Mouse (Mus musculus): ENCODE results near the gene Wnk4.

The Wnk4 gene

DNA sequence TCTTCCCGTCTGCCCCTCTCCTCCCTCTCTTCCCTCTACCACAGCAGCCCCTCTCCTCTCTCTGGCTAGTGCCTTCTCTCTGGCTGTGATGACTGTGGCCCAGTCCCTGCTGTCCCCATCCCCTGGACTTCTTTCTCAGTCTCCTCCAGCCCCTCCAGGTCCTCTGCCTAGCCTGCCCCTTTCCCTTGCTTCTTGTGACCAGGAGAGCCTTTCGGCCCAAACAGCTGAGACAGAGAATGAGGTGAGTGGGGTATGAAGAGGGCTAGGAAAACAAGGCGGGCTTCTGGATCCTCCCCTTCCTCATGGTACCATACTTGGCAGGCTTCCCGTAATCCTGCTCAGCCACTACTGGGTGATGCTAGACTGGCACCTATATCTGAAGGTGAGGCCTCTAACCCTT, 14.9 kb downstream of the Wnk4 start:
- in situ Hi-C loops (cut with MboI, MseI) = no loop called here

DNA sequence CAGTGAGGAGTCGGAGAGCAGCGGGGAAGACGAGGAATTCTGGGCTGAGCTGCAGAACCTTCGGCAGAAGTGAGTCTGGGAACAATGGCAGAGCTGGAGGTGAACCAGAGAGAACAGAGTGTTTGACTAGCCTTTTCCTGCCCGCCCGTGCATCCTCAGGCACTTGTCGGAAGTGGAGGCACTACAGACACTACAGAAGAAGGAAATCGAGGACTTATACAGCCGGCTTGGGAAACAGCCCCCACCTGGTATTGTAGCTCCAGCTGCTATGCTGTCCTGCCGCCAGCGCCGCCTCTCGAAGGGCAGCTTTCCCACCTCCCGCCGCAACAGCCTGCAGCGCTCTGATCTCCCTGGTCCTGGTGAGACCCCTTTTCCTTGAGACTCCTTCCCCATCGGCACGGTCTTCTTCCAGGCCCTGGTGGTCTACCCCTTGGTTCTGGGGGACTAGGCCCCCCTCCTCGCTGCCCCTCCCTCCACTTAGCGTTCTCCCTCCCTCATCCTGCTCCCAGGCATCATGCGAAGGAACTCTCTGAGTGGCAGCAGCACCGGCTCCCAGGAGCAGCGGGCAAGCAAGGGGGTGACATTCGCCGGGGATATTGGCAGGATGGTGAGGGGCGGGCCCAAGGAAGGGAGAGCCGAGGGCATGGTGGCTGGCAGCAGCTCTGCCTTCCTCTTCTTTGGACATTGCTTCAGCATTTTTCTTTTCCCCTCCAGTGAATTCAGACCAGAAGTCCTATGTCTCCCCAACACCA, 16.1 kb downstream of the Wnk4 start:
- in situ Hi-C loops (cut with MboI, MseI) = no loop called here

DNA sequence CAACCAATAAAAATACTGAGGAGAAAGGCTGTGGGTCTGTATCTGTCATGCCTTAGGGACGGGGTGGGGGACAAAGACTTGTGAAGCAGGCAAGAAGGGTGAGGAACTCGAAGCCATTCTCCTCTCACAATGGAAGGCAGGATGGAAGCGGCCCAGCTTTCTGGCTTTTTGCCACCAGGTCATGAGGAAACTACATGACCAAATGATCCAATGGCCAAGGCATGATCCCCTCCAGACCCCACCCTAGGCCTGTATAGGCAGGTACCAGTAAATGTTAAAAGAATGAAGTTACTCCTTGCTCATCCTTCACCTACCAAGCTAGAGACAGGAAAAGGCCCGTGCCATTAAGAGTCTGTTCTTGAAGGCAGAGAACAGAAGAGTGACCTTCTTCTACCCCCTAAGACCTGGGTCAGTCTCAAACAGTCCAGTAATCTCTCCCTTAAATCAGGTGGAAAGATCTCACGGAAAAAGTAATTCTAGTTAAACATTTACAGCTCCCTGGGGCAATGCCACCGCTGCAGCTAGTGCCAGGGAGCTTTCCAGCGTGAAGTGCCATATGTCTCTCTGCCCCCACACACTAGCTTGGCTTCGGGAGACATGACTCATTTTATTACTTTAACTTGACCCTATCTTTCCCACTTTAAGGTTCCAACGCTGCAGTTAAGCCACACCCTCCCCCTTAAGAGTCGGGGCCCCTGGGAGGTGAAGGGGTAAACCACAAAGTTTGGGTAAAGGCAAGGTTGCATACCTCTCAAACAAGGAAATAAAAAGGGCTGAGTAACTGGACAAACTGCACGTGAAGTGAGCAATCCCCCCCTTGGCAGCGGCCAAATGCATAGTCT, 17.2 kb downstream of the Wnk4 start:
- in situ Hi-C loops (cut with MboI, MseI) = no loop called here

DNA sequence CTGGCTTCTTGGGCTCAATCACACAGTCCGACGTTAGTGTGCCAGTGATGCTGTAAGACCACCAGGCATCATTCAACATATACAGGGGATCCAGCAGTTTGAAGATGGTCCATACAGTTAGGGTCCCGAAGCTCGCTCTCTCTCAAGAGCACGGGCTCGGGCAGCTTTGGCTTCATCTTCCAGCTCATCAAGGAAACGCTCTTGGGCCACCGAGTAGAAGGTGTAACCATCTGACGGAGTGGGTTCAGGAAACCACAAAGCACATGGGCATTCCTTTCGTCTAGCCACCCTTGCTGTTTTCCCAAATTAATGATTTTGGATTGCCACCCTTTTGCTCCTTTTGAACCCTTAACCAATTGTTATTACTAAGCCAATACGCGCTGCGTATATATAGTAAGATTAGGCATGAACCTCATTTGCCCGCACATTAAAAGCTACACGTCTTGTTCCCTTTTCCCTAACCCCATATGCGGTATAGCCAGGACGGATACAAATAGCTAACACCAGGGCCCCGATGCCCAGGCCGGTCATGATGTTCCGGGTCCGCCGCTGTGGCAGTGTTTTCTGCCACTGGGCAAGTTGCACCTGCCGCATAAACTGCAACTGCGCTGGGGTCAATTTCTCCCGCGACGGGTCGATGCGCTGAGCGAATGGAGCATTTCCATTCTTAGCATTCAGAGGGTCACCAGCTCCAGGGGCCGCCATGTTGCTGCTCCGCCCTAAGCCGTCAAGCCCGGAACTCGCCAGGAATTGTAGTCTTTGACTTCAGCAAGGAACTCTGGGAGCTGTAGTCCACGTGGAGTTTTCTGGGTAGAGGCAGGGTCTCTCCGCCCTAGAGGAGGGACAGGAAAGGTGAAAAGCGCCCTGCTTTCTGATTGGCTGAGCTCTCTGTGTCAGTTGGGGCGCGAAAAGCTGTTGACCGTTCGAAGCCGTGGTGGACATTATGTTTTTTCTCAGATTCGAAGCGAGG, 18.1 kb downstream of the Wnk4 start, which contains the start of the genes Cntd1 and Coa3:
TSS of gene Cntd1 (plus strand) at position 790 of the 970 bp plus-strand sequence.
TSS of gene Coa3 (minus strand) at position 892 of the 970 bp plus-strand sequence.
- in situ Hi-C loops (cut with MboI, MseI) = no loop called here

DNA sequence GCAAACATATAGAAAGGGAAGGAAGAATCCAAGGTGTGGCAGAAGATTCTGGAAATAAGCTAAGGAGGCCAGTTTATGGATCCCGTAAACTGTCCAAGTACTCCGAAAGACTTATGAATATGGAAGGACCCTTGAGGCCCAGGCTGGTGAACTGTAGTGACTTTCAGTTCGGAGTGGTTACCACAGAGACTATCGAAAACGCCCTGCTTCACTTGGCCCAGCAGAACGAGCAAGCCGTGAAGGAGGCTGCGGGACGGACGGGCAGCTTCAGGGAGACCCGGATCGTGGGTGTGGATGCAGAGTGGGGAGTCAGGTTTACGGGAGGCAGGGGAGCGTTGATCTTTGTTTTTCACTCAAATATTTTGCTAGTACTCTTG, 18.8 kb downstream of the Wnk4 start:
- in situ Hi-C loops (cut with MboI, MseI) = no loop called here

DNA sequence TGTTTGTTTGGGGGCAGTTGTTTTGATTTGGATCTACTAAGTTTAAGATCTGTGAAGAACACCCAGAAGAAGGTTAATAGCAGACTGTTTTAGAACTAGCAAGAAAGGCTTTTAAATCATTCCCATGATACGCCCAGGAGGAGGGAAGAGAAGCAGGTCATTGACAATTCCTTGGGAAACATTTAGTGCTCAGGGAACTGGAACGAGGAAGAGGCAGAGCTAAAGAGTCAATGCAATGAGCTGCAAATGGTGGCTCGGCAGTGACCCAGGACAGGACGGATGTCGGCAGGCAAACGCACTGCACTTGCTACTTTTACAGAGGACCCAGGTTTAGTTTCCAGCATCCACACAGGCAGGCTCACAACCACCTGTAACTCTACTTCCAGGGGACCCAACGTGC, 20.5 kb downstream of the Wnk4 start:
- in situ Hi-C loops (cut with MboI, MseI) = no loop called here

DNA sequence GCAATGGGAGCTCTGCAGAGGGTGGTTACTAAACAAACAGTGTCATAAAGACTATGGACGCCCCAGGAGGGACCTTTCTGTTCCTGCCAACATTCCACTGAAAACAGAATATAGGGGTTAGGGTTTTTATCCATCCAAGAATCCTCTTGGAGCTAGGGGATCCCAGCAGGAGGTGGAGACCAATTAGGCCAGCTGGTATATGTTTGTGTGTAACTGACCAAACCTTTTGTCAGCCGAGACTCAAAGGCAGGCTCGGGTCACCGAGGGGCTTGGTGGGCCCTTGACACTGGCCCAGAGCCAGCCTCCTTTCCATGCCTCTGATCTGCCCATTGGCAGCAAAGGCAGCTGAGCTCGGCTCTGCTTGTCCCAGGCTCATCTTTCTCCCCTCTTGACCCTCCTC, 22.5 kb downstream of the Wnk4 start:
- in situ Hi-C loops (cut with MboI, MseI) = no loop called here

DNA sequence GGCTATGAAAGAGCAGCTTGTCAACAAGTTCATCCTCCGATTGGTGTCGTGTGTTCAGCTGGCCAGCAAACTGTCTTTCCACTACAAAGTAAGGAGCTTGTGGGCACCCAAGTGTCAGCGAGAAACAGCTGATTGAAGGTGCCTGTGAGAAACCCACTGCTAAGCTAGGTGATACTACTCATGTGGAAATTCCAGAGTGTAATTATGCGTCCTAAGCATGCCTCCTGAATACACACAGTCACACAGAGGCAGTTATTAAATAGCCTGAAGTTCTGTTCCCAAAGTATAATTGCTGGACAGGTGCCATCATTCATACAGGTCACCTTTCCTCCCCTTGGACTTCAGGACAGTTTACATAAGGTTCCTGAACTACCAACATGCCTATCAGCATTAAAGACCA, 23.4 kb downstream of the Wnk4 start:
- in situ Hi-C loops (cut with MboI, MseI) = no loop called here

DNA sequence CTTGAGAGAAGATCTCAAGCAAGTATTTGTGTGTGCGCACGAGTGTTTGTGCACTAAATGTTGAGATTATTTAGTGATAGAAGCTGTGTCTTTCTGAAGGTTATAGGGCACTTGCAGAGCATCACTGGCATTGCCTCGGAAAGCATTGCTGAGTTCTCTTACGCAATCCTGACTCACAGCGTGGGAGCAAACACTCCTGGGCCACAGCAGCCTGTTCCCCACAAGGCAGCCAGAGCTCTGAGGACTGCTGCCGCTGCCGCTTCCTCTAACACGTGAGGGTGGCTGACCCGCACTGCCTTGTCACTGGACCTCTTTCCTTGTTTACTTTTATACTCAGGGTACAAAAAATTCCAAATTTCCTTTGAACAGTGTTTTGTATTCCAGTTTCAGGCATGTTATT, 26.9 kb downstream of the Wnk4 start:
- in situ Hi-C loops (cut with MboI, MseI) = no loop called here

DNA sequence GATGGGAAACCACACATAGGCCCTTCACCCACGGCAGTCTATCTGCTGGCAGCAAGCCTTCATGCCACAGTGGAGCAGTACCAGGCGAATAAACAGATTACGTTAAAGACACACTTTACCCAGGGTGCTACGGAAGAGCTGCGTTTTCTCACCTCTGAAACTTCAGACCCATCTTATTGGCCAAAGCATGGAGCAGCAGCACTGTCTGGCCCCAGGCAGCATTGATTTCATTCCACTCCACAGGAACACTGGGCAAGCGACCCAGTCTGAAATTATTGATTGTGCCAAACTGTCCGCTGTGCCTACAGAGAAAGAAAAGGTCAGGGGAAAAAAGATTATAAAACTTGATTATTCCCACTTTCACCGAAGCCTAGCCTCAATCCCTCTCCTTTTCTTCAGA, 30.9 kb downstream of the Wnk4 start:
- in situ Hi-C loops (cut with MboI, MseI) = loop anchor here (5.0 kb wide), 1 partner anchor 79 kb away; no protein-coding TSS in a partner anchor

DNA sequence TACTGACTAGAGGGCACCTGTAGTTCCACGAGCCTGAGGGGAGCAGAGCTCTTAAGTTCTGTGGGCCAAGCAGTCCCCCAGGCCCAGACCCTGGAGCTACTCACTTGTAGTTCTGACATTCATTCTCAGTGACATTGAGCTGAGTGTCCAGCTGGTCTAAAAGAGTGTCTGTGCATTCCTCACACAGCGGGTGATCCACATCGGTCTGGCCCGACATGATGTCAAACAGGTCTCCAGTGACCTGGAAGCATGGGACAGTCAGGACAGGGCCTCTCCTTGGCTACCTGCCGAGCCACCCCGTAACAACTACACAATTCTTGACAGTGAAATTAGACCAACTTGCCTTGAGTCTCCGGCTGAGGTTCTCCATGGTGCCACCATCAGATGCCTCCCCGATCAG, 34.8 kb downstream of the Wnk4 start:
- in situ Hi-C loops (cut with MboI, MseI) = no loop called here

DNA sequence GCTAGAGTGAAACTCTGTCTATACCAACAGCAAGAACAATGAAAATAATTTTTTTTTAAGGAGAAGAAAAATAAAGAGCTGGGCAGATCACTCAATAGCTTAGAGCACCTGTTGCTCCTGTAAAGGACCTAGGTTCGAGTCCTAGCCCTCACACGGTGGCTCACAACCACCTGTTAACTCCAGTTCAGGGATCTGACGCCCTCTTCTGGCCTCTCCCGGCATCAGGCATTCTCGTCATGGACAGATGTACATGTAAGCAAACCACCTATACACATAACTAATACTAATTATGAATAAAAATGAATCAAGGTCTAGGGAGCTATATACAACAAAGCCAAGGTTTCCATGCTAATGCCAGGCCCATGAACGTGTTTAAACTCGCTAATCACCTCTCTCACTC, 40.5 kb downstream of the Wnk4 start:
- in situ Hi-C loops (cut with MboI, MseI) = no loop called here

DNA sequence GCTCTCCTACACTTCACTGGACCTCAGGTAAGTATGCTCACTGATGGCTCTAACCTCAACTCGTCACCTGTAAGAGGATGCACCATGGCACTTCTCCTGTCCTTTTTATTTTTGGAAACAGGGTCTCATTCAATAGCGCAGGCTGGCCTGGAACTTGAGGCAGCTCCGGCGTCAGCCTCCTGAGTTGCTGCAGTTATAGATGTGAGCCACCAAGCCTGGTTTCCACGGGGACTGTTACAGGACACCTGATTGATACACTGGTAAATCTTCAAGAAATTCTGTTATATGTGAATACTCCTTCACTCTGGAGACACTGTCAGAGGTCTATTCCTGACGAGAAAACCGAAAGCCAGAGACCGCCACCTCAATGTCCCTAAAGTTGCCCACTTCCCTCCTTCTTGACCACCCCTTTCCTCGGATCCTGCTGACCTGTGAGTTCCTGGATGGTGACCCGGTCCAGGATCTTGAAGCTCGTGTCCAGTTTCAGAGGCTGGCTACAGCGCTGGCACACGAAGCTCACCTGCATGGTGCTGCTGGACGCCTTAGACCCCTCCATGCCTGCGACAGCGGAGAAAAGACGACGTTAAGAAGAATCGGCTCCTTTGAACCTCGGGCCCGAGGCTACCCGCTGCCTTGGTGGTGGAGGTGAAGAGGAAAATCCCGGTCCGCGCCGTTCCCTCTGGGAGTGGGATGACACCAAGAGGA, 41.1 kb downstream of the Wnk4 start:
- in situ Hi-C loops (cut with MboI, MseI) = no loop called here

DNA sequence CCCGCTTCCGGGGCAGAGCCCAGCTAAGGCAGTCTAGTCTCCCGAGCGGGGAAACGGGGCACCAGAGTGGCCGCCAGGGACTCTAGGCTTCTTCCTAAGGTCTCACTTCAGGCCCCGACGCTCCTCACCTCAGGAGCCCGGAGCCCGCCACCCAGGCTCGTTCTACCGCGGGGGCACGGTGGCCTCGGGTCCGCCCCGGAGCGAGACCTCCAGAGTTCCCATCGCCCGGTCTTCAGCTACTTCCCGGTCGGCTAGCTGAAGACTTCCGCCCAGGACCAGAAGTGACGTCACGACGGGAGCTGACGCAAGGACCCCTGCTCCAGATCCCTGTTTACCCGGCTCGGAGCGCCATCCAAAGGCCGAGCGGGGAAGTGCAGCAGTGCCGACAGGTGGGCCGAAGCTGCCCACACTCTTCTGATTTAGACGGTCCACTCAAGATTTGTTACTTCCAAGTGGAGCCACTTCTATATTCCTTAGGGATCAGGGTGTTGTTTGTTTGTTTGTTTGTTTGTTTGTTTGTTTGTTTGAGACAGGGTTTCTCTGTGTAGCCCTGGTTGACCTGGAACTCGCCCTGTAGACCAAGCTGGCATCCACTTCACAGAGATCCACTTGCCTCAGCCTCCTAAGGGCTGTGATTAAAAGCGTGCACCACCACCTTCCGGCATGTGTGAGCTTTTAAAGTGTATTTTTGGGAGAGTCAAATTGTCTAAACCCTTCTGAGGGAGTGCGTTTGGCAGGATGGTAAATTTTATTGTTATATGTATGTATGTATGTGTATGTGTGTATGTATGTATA, 41.8 kb downstream of the Wnk4 start, which contains the start of gene Becn1:
TSS of gene Becn1 (minus strand) at position 283 of the 795 bp plus-strand sequence.
- in situ Hi-C loops (cut with MboI, MseI) = no loop called here

DNA sequence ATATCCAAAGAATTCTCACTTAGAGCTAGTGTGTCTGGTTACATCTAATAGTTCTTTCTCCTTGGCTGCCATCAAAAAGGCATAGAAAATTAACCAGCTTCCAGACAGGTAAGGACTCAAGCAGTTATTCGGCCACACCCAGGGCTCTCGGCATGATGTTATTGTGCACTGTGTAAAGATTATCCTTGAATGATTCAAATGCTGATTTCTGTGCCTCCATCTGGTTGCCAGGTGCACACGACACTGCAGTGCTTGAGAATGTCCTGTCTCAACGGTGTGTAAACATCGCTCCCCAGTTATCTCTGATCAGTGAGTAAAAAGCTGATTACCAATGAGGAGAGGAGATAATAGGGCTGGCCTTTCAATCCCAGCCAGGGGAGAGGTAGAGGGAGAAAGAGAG, 47.4 kb downstream of the Wnk4 start:
- in situ Hi-C loops (cut with MboI, MseI) = no loop called here

DNA sequence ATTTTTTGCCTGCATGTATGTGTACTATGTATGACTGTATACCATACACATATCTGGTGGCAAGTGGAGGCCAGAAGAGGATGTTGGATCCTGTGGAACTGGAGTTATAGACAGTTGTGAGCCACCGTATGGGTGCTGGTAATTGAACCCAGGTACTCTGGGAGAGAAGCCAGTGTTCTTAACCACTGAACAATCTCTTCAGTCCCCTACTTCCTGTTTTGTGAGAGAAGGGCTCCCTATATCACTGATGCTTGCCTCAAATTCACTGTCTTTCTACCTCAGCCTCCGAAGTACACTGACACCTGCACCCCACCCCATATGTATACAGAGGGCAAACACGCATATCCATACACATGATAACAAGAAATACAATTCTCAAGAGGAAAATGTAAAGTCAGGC, 50.7 kb downstream of the Wnk4 start:
- in situ Hi-C loops (cut with MboI, MseI) = no loop called here

DNA sequence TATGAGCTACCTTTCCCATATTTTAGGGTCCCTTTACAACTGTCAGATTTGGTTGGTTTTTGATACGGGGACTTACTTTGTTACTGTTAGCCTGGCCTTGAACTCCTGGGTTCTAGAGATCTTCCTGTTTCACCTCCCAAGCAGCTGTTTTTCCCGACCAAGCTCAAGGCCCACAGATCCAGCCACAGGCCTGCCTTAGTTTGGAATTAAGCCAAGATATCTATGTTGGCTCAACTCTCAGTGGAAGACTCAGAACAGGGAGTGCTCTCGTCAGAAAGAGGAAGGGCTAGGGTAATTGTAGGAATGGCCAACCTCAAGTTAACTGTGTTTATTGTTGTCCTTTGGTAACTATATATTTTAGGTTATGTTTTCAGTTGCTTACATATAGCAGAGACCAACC, 51.8 kb downstream of the Wnk4 start:
- in situ Hi-C loops (cut with MboI, MseI) = no loop called here

DNA sequence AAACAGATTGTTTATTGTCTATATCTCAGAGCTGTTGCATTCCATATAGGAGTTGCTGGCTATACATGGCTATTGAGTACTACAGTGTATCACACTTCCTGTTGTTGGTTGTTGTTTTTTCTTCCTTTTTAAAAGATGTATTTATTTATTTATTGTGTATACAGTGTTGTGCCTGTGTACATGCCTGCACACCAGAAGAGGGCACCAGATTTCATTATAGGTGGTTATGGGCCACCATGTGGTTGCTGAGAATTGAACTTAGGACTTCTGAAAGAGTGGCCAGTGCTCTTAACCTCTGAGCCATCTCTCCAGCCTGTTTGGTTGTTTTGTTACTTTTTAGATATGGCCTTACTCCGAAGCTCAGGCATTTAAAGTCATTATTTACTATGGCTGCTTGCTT, 54.2 kb downstream of the Wnk4 start:
- in situ Hi-C loops (cut with MboI, MseI) = no loop called here

DNA sequence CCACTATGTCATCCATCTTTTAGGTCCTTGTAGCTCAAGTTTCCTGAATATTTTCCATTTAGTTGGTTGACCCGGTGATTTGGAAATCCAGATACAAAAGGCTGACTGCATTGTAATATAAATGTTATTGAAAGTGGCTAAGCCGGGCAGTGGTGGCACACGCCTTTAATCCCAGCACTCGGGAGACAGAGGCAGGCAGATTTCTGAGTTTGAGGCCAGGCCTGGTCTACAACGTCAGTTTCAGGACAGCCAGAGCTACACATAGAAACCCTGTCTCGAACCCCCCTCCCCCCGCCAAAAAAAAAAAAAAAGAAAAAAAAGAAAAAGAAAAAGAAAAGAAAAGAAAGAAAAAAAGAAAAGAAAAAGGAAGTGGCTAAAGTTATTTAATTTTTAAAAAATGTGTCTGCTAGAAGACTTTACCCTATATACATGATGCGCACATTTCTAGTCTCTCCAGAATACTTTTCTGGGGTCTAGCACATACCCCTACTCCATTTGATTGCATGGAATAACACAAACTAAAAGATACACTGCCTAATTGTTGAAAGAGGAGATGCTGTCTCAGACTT, 54.8 kb downstream of the Wnk4 start:
- in situ Hi-C loops (cut with MboI, MseI) = no loop called here
